Mouse (Mus musculus) left cerebral cortex, postnatal 14 days (tissue): ENCODE data around the gene Fbn1. TPM values are rescaled to one million over a fixed set of nuclear protein-coding genes. Genes with fewer than 3 reads are reported as not detected.
A peak's percentile ranks its signal among the peaks of the same experiment; 100 is the strongest.
"Not testable (repeated sequence)": the region's sequence is repeated elsewhere in the genome, so short reads cannot be mapped to it uniquely, and the experiment has no call there.

ENCODE experiments used
- DNase-seq, 2 experiments: peaks; one replicate each; pipeline ENCODE4 v3.0.0; 2021 to 2022; ENCODE audit warnings: low spot score in 2 of 2, mixed read lengths in 1 of 2
- intact Hi-C: fragments of 180-260 bp; cut with DNase I; formaldehyde crosslinking; loops from one replicate; pipeline ENCODE4 v1.15.1; 2025
- total RNA-seq, 2 experiments: library from RNA; stranded (reverse); gene quantifications; 2 replicates each; pipeline ENCODE4 v1.2.3; 2021

Fbn1 gene
- total RNA-seq, 2 experiments from 2014 or later = 5.8 to 7.3 TPM

- DNase-seq = no peak
Observed at GRCm38 (mm10) chr2:125318371-125319061, 189.3 kb downstream of the Fbn1 start.

GRCm38 (mm10) chr2:125315203-125315602, 192.6 kb downstream of the Fbn1 start:
- intact Hi-C loops = no loop called here
- DNase-seq = no peak

More at GRCm38 (mm10) chr2:125318371-125319061, 189.3 kb downstream of the Fbn1 start:
- intact Hi-C loops = no loop called here

GRCm38 (mm10) chr2:125314169-125314925, 193.4 kb downstream of the Fbn1 start:
- no peak for DNase-seq
- intact Hi-C loops = no loop called here

GRCm38 (mm10) chr2:125309710-125310109, 198.1 kb downstream of the Fbn1 start:
- intact Hi-C loops = no loop called here

GRCm38 (mm10) chr2:125305671-125306070, 202.1 kb downstream of the Fbn1 start:
- peak; percentile 46 to 62 for DNase-seq
- intact Hi-C loops = no loop called here

More at GRCm38 (mm10) chr2:125309710-125310109, 198.1 kb downstream of the Fbn1 start:
- no peak for DNase-seq

GRCm38 (mm10) chr2:125304746-125305145, 203.0 kb downstream of the Fbn1 start:
- DNase-seq = peak in 1 of 2 experiments; percentile 12
- intact Hi-C loops = loop anchor here (5.0 kb wide), 1 partner anchor 42 kb away; no protein-coding TSS in a partner anchor

DNA sequence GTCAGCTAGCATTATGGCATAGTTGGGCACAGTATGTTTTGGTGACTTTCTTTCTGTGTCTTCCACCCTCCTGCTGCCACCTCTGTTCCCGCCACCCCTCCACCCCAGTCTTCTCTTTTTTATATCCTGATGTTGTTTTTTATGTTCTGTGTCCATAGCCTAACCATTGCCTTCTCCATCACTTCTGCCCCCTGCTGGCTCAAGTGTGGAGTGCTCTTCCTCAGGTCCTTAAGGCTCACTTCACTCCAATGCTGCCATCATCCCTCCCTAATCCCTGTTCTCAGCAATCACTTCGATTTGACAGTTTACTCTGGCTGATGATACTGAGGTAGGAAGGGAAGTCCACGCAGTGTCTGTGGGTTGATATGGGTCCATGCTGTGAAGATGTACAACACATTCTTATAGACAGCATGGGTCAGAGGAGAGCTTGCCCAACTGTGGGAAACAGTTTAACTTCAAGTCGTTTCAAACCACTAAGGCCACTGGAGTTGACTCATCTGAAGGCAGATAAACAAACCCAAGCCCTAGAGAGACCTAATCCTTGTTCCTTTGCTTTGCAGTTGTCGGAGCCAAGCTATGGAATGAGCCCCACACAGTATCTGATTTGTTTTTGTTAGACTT, 203.9 kb downstream of the Fbn1 start:
- intact Hi-C loops = loop anchor here (5.0 kb wide), 1 partner anchor 42 kb away; no protein-coding TSS in a partner anchor

GRCm38 (mm10) chr2:125302625-125302924, 205.2 kb downstream of the Fbn1 start:
- intact Hi-C loops = loop anchor here (5.0 kb wide), 1 partner anchor 40 kb away; no protein-coding TSS in a partner anchor
- peak; percentile 26 to 30 for DNase-seq

More for the DNA sequence above, 203.9 kb downstream of the Fbn1 start:
- DNase-seq = no peak

DNA sequence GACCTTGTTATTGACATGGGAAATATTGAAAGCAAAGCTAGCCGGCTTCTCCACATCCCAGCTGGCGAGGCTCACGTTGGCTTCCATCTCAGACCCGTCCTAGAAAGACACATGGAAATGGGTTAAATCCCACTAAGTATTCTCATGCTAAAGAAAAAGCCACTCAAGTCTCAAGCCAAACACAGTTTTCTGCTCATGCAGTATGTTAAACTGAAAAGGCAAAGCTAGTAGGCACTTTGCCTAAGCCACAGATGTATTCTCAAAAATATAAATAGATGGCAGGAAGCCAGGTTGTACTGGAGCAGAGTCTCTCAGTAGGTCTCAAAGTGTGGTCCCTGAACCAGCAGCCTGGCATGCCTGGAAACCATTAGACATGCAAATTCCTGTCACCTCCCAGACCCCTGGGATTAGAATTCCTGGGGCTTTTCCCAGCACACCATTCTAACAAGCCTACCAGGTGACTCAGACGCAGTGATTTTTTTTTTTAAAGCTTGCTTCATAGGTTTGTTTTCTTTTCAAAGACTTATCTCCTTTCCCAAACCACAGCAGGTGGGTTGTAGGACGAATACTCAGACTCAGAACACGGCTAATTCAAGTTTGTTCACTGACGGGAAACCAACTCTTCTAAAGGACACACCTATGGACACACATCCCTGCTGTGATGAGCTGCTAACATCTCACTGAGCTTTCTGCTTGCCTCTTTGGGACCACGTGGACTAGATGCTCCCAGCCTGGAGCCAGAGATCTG, 205.7 kb downstream of the Fbn1 start:
- peak in 1 of 2 experiments; percentile 36 for DNase-seq
- intact Hi-C loops = loop anchor here (5.0 kb wide), 1 partner anchor 40 kb away; no protein-coding TSS in a partner anchor

DNA sequence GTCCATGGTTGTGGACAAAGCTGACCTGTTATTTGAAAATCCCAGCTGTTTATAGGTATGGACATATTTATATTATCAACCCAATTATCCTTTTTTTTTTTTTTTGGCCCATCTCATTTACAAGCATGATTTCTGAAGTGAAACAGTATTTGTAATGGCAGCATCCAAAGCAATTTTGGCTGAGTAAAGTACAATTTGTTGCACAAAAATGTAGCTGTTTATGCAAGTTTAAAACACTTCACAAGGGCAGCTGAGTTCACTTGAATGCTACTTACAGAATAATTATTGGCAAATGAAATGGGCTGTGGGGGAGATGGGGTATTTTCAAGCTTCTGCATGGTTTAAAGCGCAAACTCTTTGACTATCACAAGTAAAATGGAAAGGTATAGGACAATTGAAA, 209.0 kb downstream of the Fbn1 start:
- intact Hi-C loops = no loop called here
- DNase-seq = no peak

- DNase-seq = no peak
- intact Hi-C loops = no loop called here
Observed at GRCm38 (mm10) chr2:125295526-125295925, 212.3 kb downstream of the Fbn1 start.

GRCm38 (mm10) chr2:125293969-125294491, 213.8 kb downstream of the Fbn1 start:
- DNase-seq = no peak
- intact Hi-C loops = no loop called here

GRCm38 (mm10) chr2:125292616-125293015, 215.2 kb downstream of the Fbn1 start:
- no peak for DNase-seq
- intact Hi-C loops = no loop called here

DNA sequence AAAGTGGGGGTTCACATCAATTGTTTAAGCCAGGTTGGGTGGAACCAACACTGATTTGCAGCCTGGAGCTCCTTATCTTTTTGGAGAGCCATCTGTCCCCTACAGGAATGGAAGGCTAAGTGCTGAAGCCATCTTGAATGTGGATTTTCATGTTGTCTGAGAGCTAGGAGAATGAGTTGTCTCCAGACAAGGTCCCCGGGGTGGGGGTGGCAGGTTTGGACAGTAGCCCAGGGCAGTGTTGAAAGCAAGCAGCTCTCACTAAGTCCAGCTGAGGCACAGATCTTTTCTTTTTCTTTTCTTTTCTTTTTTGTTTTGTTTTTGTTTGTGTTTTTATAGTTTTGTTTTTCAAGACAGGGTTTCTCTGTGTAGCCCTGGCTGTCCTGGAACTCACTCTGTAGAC, 216.7 kb downstream of the Fbn1 start:
- no peak for DNase-seq
- intact Hi-C loops = no loop called here

DNA sequence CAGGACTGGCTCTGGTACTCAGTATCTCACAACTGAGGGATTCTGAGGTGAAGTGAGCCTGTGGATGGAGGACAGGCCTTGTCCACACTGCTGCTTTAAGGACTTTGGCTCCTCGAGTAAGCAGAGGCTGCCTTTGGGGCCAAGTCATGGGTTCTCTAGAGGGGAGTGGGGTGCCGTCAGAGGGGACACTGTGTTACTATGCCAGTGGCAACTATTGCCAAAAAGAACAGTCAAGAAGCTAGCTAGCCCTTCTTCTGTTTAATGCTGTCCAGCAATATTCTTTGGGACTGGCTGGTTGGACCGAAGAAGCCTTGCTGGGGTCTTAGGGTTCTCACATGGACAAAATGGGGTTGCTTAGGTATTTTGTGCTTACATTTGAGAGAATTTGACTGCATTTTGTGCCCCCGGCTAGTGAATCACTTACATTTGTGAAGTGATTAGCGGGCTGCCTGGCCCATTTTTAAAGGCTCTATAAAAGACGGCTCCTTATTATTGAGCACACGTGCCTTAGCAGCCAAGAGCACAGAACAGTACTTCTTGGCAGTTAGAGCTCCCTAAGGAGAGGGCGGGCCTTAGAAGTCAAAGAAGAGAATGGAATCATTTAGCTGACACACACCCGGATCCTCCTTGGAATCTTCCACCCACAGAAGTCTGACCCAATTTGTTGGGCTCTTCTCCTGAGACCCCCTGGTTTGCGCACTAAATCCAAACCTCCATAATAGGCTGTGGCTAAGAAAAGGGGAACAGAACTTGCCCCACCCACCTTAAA, 217.4 kb downstream of the Fbn1 start:
- intact Hi-C loops = no loop called here

GRCm38 (mm10) chr2:125285777-125286176, 222.0 kb downstream of the Fbn1 start:
- no peak for DNase-seq
- intact Hi-C loops = no loop called here

More for the DNA sequence above, 217.4 kb downstream of the Fbn1 start:
- no peak for DNase-seq

GRCm38 (mm10) chr2:125282334-125283206, 225.2 kb downstream of the Fbn1 start:
- no peak for DNase-seq
- intact Hi-C loops = no loop called here

DNA sequence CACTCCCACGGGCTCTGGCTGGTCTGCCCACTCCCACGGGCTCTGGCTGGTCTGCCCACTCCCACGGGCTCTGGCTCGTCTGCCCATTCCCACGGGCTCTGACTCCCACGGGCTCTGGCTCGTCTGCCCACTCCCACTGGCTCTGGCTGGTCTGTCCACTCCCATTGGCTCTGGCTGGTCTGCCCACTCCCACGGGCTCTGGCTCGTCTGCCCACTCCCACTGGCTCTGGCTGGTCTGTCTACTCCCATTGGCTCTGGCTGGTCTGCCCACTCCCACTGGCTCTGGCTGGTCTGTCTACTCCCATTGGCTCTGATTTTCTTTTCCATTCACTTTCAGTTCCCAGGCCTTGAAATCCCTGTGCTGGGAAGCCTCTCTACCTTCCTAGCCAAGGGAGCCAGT, 227.8 kb downstream of the Fbn1 start:
- DNase-seq, intact Hi-C loops: not testable (repeated sequence)
